Mouse (Mus musculus) c-Kit-positive CD71-negative TER-119-negative erythroid progenitor cells, embryonic 14.5 days (primary cell): ENCODE results near the gene Ubiad1.

Source experiments
- DNase-seq: peaks from one replicate; pipeline ENCODE4 v3.0.0-alpha.2; 2013; ENCODE audit warnings: low read depth

Ubiad1 gene

DNA sequence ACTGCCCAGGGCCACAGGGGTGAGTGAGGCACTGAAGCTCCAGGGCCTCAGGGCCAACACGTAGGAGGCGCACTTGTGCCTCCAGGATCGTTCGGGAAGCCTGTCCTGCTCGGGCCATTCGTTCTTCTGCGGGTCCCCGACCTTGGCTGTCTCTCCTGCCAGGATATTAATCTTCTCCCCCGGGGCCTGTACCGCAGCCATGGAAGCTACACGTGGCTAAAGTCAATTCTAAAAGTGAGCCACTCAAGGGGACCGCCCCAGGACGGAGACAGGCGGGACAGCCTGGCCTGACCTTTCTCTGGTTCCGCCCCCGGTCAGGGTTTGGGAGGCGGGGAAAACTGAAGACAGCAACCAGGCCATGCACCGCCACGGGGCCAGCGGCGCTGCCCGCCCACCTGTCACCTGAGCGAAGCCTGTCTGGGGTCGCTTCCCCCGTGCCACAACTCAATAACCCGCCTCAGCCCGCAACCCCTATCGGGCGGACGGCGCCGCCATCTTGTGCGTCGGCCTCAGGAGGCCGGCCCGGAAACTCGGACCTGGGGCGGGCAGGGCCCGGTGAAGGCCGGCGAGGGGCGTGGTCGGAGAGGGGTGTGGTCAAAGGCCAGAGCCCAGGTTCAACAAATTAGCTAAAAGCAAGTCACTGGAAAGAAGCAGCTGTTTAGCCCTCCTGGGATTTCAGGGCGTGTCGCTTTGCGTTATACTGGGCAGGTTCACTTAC, at the start of gene Ubiad1:
Gene Ubiad1, minus strand, starts transcription at position 522 of the 718 bp plus-strand sequence.
- DNase-seq, result peak; percentile 59

GRCm38 (mm10) chr4:148491448-148491847, 46.9 kb upstream of the Ubiad1 start:
- DNase-seq, result no peak

- no peak for DNase-seq
Measured at GRCm38 (mm10) chr4:148490502-148490901, 45.9 kb upstream of the Ubiad1 start.

DNA sequence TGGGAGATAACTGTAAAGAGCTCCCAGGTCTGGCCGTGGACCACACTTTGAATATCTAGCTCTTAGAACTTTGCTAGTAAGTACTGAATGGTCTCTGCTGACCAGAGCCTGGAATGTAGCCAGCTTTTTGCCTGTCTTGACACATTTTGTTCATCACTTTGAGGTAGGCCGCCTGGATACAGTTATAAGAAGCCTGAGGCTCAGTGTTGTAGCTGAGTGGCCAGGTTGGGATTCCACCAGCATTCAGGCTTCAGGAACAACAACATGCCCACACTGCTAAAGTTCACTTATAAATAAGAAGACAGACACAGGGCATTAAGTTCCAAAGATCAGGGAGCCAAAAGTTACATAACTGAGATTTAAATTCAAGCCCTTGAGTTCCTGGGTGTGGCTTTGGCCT, 43.3 kb upstream of the Ubiad1 start:
- no peak for DNase-seq

- no peak for DNase-seq
Measured at GRCm38 (mm10) chr4:148484511-148484910, 39.9 kb upstream of the Ubiad1 start.

DNA sequence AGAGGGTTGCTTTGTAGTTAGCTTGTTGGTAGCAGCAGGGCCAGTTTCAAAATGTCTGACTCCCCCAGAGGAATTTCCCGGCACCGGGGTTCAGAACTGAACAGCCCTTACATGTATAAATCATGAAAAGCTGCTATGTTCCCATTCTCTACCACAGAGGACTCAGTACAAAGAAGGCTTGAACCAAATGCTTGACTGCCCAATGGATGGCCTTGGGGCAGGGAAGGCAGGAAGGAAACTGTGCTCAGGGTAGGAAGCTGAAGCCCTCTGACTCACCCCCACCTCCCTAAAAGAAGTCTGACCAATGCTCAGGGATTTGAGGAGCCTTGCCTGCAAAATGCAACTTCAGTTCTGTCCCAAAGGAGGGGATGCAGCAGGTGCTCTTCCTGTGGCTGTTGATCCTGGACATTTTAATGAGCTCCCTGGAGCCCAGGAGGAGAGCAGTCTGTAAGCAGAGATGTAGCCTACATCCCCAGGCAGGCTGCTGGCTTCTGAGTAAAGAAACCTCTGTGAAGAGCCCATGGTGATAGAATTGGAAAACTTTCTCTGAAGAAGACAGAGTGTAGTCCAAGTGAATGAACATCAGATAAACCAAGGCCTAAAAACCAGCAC, 37.1 kb upstream of the Ubiad1 start:
- no peak for DNase-seq

DNA sequence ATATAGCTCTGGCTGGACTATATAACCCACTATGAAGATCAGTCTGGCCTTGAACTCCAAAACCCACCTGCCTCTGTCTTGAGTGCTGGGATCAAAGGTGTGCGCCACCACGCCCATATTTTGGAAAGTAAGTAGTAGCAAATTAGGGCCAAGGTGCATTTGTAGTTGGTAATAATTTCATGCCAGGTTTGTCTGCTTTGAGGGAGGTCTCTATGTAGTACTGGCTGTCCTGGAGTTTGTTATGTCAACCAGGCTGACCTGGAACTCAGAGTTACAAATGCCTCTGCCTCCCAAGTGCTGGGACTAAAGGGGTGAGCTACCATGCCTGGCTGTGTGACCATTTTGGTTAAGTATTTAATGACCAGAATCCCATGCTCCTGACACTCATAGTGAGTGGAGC, 35.7 kb upstream of the Ubiad1 start:
- DNase-seq, result no peak

- DNase-seq, result no peak
Measured at GRCm38 (mm10) chr4:148473496-148473895, 28.9 kb upstream of the Ubiad1 start.

DNA sequence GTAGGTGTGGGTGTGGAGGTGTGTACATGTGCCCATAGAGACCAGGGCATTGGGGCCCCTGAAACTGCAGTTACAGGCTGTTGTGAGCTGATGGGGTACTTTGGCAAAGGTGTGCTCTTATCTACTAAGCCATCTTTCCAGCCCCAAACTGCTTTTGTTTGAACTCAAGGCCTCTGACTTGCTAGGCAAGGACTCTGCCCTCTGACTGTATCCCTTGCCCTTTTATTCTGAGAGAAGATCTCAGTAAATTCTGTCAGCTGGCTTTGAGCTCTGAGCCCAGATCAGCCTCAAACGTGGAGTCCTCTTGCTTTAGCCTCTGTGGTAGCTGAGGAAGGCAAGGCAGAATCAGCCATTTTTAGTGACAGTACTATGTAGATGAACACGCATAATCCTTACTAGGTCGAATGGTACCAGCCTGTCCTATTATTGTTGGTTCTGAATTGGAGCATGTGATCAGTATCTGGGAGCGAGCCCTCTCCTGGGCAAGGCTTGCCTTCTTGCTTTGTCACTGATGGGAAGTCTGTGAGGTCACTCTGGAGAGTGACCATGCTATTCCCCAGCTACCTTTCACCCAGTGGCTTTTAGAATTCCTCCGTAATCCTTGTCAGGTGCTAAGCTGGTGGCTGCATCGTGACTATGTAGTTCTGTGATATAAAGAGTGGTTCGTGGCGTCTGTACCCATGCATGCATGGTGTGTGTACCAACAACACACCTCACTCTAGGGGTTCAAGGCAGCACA, 28.0 kb upstream of the Ubiad1 start:
- DNase-seq, result no peak

DNA sequence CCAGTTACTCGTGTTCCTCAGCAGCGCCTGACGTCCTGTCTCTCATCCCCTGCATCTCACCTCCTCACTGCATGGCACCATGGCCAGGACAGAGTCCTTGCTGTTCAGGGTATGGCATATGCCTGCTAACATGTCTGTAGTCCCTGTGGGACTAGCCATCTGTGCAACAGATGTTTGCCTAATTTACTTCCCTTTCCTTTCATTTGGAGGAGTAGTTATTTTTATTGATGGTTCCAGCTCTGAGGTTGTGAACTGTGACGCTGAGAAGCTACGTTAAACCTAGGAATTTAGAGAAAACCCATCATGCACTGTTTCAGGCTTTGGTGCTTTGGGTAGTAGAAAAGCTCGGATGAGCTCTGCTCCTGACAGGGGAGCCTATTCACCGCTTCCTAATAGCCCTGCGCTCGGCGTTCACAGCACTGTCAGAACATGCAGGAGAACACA, 26.8 kb upstream of the Ubiad1 start:
- DNase-seq, result no peak

DNA sequence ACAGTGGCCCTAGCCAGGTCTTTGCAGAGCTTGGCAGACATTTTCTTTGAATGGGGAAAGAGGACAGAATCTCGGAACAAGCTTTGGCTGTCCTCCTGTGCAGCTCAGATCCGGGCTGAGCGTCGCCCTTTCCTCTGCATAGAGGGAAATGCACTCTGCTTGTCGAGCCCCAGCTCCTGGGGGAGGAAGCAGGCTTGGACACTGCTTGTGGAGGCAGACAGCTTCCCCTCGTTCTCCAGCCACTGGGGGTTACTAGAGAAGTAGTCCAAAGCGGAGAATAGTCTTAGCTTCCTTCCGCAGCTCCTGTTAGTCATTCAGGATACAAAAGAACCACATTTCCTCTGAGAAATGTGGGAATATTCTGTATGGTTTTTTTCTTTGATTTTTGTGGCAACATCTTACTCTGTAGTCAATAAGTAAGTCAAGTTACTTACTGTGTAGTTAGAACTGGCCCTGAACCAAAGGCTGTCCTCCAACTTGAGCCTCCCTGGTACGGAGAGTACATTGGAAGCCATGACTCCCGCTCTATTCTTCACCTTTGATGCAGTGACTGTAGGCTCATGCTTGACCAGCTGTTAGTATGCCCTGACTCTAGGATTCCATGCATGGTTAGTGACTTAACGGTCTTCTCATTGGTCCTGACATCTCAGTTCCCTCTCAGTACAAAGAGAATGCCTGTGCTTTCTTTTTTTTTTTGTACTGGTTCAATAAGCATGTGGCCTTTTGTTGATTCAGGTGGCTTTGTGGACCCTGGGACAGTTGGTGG, 25.1 kb upstream of the Ubiad1 start:
- no peak for DNase-seq

DNA sequence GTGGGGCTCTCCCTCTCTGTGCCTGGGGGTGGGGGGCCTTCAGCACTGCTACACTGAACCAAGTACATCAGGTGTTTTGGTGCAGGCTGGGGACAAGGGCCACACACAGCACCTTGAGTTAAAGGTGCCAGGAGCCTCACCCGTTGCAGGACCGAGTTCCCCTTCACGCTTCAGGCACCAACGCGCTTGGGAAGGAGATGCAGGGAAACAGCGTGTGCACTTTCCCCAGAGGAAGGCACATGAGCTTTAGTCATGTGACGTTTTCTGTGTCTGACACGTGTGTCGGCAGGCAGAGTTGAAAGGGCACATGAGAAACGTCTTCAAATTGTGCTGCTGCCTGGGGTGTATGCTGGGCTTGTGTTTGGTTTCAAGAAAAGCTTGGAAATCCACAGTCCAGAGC, 23.8 kb upstream of the Ubiad1 start:
- DNase-seq, result no peak

- no peak for DNase-seq
Measured at GRCm38 (mm10) chr4:148466511-148467079, 22.0 kb upstream of the Ubiad1 start.

GRCm38 (mm10) chr4:148464869-148465268, 20.3 kb upstream of the Ubiad1 start:
- no peak for DNase-seq

DNA sequence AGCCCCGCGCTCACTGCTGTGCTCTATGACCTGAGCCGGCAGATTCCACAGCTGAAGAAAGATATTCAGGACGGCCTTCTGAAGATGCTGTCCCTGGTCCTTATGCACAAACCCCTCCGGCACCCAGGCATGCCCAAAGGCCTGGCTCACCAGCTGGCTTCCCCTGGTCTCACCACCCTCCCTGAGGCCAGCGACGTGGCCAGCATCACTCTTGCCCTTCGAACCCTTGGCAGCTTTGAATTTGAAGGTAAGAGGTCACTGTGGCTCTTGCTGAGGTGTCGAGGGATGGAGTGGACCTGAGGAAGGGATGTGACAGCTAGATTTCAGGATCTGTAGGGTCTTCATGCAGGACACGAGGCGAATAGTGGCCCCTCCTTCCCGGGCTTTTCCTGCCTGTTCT, 19.7 kb upstream of the Ubiad1 start:
- DNase-seq, result no peak

DNA sequence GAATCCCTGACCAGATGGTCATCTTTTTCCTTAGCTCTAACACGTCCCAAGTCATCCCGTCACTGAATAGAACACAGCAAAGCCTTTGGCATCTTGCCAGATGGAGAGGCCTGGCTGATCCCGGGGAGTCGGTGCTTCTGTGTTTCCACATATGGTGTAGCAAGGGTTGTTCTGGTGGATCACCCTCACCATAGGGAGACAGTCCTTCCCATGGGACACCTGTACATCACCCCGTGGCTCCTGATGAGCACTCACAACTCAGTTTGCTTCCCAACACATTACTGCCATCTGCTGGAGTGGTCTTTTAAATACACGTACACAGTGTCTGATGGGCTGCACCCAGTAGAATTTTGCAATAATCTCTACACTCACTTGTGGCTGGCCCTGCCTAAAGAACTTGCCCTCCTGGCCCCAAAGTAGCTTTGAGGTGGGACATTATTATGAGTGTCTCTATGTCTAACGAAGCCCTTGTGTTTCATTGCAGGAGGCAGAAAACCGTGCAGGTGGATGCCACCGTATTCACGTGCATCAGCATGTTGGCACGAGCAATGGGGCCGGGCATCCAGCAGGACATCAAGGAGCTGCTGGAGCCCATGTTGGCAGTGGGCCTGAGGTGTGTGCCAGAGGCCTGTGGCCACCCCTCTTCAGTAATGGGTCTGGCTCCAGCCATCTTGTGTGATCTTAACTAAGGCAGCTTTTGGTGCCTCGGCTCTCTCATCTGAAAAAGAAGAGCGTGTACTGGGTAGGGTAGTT, 18.8 kb upstream of the Ubiad1 start:
- DNase-seq, result no peak

DNA sequence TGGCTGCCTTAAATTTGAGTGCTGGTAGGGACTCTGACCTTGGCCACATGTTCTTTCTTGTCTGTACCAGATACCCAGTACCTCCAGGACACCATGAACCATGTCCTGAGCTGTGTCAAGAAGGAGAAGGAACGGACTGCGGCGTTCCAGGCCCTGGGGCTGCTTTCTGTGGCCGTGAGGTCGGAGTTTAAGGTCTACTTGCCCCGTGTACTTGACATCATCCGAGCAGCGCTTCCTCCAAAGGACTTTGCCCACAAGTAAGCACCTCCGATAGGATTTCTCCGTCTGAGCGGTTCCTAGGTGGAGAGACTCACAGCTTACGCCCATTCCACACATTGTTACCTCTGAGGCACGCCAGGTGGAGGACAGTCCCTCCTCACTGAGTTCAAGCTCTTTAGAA, 18.1 kb upstream of the Ubiad1 start:
- DNase-seq, result no peak

DNA sequence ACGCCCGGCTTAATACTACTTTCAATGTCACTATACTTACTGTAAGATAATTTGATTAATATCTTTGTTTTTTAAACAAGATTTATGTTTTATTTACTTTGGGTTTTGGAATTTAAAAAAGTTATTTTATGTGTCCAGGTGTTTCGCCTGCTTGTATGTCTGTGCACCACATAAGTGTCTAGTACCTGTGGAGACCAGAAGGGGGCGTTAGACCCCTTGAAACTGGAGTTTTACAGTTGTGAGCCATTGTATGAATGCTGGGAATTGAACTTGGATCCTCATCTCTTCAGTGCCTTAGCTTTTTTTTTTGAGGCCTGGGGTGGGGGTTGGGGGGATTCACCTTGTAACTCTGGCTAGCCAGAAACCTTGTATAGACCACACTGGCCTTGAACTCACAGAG, 17.2 kb upstream of the Ubiad1 start:
- DNase-seq, result no peak

DNA sequence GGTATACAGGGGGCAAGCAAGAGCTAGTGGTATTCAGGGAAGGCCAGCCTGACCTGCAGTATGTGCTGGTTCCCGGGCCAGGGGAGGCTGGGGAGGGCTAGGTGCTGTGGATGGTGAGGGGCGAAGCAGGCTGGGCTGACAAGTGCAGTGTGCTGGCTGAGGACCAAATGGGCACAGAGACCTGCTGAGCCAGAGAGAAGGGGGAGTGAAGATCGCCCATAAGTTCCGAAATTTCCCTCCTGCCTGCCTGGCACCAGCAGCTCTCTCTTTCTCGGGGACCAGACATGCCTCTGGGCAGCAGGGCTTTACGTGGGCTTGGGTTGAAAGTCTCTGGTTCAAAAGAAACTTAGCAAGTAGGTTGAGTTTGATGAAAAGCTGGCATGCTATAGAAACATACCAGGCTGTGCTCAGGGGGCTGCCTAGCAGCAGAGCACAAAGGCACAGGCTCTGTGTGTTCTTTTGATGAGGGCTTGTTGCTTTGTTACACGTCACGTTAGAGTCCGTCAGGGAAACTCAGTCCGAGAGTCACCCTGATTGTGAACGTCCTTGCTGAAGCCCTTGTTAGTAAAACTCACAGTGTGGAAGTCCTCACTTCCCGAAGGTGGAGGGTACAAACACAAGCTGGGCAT, 16.2 kb upstream of the Ubiad1 start:
- DNase-seq, result no peak

- DNase-seq, result no peak
Measured at GRCm38 (mm10) chr4:148455477-148456025, 11.0 kb upstream of the Ubiad1 start.

DNA sequence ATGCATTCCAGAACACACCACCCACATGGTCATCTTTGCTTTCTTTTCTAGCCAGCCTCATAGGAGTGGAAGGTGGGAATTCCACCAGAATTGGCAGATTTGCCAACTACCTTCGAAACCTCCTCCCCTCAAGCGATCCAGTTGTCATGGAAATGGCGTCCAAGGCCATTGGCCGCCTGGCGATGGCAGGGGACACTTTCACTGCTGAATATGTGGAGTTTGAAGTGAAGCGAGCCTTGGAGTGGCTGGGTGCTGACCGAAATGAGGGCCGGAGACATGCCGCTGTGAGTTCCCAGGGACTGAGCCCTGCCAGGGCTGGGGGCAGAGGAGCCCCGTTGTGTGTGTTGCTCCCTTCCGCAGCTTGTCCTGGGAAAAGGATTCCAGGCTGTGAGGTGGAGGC, 9.1 kb upstream of the Ubiad1 start:
- DNase-seq, result no peak
